Mouse (Mus musculus) monocyte, adult 5-6 weeks (primary cell): ENCODE results near the gene Gprc6a. TPM values are rescaled to one million over a fixed set of nuclear protein-coding genes. Genes with fewer than 3 reads are reported as not detected.

Source experiments
- ATAC-seq: fragments of 153-309, 156-312 bp; replicated peaks from 2 replicates; pipeline ENCODE4 v1.8.0; 2017; ENCODE audit warnings: mild to moderate bottlenecking; ENCODE audit not compliant: low TSS enrichment, insufficient number of reproducible peaks, severe bottlenecking, poor library complexity, low FRiP score
- total RNA-seq: library from RNA; stranded (forward); fragments of 200-1000, 200-491, 200-594 nt; gene quantifications from 3 replicates; pipeline ENCODE4 v1.2.3, GENCODE M21; 2017

The Gprc6a gene
- total RNA-seq, 1 experiment from 2014 or later, result not detected

DNA sequence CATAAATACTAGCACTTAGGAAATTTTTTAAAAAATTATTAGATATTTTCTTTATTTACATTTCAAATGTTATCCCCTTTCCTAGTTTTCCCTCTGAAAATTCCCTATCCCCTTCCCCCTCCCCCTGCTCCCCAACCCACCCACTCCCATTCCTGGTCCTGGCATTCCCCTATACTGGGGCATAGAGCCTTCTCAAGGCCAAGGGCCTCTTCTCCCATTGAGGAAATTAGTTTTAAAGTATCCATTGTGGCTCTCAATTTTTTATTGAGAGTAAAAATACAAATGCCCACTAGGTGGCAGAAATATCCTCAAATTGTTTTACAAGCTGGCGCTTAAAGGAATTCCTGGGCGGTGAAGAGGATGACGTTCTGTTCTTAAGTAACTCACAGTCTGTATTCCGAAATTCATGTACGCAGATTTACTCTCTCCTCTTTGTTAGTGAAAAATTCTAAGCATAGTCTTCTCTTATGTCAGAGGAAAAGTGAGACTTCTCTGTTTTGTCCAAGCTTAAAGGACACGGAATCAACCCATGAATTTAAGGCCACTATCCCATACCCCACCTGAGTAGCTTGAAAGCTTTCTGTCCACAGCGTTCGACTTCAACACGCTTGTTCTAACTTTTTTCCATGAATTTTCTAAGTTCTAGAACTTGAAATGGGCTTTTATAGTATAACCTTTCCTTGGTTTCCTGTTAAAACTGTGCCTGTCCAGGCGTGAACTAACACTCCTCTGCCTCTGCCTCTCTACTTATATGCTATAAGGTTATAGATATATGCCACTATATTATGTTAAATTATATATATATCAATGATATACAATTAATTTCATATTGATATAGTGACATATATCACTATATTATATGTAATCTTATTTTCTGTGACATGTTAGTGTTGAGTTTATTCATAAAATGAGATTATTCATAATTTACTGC, 36.0 kb downstream of the Gprc6a start:
- no peak for ATAC-seq

DNA sequence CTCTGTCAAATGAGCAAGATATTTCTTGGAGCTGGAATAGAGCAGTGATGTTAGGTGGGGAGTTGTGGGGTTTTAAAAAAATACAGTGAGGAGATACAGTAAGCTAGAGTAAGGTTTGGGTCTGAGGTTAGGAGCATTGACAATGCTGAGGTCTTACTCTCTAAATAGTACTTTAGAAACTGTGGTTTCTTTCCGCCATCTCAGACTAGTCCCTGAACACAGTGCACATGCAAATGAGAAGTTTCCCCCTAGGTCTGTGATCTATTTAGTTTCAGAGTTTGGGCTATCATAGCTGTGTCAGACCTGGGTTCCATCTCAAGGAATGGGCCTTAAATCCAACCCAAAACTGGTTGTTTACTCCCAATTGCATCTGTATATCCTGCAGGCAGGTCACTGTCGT, 39.7 kb downstream of the Gprc6a start:
- ATAC-seq, result no peak

DNA sequence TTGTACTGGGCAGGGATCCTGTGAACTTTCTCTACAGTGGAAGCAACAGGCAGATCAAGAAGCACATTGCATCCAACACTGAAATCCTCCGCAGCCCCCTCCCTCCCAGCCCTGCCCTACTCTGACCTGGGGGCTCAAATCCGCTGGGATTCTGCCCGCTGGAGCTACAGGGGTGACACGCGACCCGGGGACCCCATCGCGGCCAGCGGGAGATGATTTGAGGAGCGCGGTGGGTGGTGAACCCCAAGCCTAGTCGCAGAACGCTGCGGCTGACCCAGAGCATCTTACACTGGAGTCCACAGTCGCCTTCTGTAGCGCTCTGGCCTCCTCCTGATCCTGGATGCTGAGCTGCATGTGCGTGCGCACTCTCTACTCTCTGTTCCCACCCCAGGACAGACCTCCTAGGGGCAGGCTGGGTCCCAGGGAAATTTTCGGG, 41.1 kb downstream of the Gprc6a start, which contains the start of gene Fam162b:
Gene Fam162b, minus strand, starts transcription at position 379 of the 436 bp plus-strand sequence.
- no peak for ATAC-seq

DNA sequence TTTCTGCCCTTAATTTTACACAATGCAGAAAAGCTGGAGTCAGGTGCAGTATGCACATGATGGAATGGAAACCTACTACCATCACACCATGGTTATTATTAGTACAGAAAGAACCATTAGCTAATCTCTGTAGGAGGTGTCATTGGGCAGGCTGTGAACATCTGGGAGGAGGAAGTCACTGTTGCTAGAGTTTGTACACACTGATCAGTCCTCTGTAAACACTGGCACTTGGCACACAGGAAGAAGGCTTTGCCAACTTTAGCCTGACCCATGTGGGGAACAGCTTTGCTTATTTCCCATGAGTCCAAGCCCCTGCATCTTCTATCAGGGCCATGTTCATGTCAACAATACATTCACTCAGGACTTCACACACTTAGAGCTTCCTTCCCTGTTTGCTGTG, 46.3 kb downstream of the Gprc6a start:
- ATAC-seq, result no peak

DNA sequence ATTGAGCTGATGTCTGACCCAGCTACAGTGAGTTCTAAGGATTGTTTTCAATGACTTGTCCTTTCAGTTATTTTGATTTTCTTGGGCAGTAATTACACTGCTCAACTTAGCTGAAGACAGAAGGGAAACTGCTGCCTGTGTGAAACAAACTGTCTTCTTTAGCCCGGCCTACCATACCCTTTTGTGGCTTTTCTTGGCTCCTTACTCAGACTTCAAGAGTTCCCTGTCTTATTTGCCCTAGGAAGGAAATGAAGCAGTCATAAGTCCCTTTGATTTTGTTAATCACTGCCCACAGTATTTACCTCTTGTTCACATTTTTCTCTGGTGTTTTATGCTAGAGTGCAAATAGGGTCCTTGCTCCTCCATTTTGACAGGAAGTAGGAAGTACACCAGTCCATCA, 46.9 kb downstream of the Gprc6a start:
- ATAC-seq, result no peak

DNA sequence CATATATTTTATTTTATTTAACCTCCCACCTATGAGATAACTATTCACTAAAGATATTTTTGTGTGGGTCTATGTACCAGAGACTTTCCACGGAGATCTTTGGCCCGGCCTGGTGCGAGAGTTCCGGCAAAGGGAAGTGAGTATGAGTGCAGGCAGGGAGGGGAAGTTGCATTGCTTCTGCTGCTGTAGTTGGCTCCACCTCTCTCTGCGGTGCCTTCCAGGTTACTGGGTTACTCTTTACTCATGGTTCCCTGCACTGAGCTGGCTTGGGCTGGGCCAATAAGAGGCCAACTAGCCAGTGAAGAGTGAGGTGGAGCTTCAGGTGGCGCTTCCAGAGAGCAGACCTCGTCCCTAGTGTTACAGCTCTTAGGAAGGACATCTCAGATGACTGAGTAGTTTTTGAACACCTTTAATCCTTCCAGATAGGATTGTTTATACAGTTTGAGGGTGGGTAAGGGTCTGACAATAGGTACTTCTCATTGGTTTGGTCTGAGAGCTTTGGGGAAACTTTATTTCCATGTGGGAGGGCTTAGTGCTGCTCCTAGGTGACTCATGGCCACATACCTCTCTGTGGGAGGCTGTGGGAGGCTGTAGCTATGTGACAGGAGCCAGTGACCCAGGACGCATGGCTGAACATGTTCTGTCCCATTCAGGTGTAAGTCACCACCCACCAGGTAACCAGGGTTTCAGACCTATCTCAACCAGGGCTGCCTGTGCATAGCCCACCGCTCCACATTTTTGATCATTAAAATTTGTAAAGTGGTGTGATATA, 59.9 kb downstream of the Gprc6a start:
- ATAC-seq, result peak; percentile 78

Other genes starting within 250 kb of the Gprc6a start
- 2.7 to 11.9 TPM (median 5.7 TPM) in 3 replicates for gene Gm49339, start 150.8 kb downstream of the Gprc6a start, total RNA-seq
- 250 to 668 TPM (median 591 TPM) in 3 replicates for gene Lilr4b, start 150.8 kb downstream of the Gprc6a start, total RNA-seq
- gene Lilrb4a, start 140.5 kb downstream of the Gprc6a start, total RNA-seq, result 685 to 820 TPM (median 696 TPM) in 3 replicates
- gene Fam162b, start 40.9 kb downstream of the Gprc6a start, total RNA-seq, result not detected in 3 replicates
- 0.39 TPM in 1 of 3 replicates, not detected in the others for gene Rfx6, start 46.3 kb upstream of the Gprc6a start, total RNA-seq